Mouse (Mus musculus) olfactory bulb, adult 2 months (tissue): ENCODE results near the gene Col9a2. TPM values are rescaled to one million over a fixed set of nuclear protein-coding genes. Genes with fewer than 3 reads are reported as not detected.
A peak's percentile ranks its signal among the peaks of the same experiment; 100 is the strongest.

Source experiments
- H3K27ac ChIP-seq: fragments of 200-500 bp; 2 replicates; pipeline ENCODE4 v1.5.1; 2012; ENCODE audit warnings: low read depth, low read length; ENCODE audit not compliant: insufficient read depth
- H3K4me1 ChIP-seq: fragments of 200-500 bp; 2 replicates; pipeline ENCODE4 v1.6.1; 2012; ENCODE audit warnings: low read length; ENCODE audit not compliant: control insufficient read depth, insufficient read depth
- H3K4me3 ChIP-seq: fragments of 200-500 bp; 2 replicates; pipeline ENCODE4 v1.5.1; 2012; ENCODE audit warnings: mild to moderate bottlenecking, low read depth, low read length, moderate library complexity; ENCODE audit not compliant: insufficient read depth
- CTCF ChIP-seq: fragments of 200-500 bp; IDR thresholded peaks from 2 replicates; pipeline ENCODE4 v1.5.1; 2012; ENCODE audit warnings: low read depth, mild to moderate bottlenecking, low read length, moderate library complexity; ENCODE audit not compliant: insufficient read depth
- POLR2A ChIP-seq: fragments of 200-500 bp; IDR thresholded peaks from 2 replicates; pipeline ENCODE4 v1.6.1; 2012; ENCODE audit warnings: mild to moderate bottlenecking, low read depth, low read length, moderate library complexity; ENCODE audit not compliant: insufficient read depth
- WGBS: fragments of 180-500 bp; shearing (Covaris S2); methylation state at CpG from one replicate; pipeline ENCODE4 v1.1.7; 2018; 5-methylcytosine and 5-hydroxymethylcytosine counted together
- polyA plus RNA-seq: library from polyadenylated mRNA; stranded (reverse); fragments of >200 nt; gene quantifications from 2 replicates; pipeline ENCODE4 v1.2.4, GENCODE M21; 2012; ENCODE audit warnings: low replicate concordance; ENCODE audit not compliant: missing spikeins, insufficient read depth, insufficient read length

Gene Col9a2
- polyA plus RNA-seq, 1 experiment, result not detected

GRCm38 (mm10) chr4:121007006-121007405, 32.2 kb upstream of the Col9a2 start:
- H3K4me3 ChIP-seq, result no peak overlapping the region
- no peak for TF ChIP-seq POLR2A
- H3K4me1 ChIP-seq, result peaks cover 22% of the 10 kb centered on the region
- H3K27ac ChIP-seq, result no peak overlapping the region

- H3K4me3 ChIP-seq, result no peak overlapping the region
- H3K4me1 ChIP-seq, result peaks cover 19% of the 10 kb centered on the region
- H3K27ac ChIP-seq, result no peak overlapping the region
- 77% methylated on average over 3 of the region's 3 CpGs for WGBS
- TF ChIP-seq CTCF (no peak), POLR2A (no peak)
Measured at GRCm38 (mm10) chr4:121008071-121008745, 31.0 kb upstream of the Col9a2 start.

GRCm38 (mm10) chr4:121009151-121009550, 30.0 kb upstream of the Col9a2 start:
- 0 out of 2 replicates have a peak overlapping the region, but pooled peaks have one; percentile 30 for H3K27ac ChIP-seq
- 53% methylated on average over 5 of the region's 5 CpGs for WGBS

GRCm38 (mm10) chr4:121010770-121011549, 28.2 kb upstream of the Col9a2 start:
- H3K4me3 ChIP-seq, result no peak overlapping the region
- TF ChIP-seq CTCF (no peak), POLR2A (no peak)
- WGBS, result 81% methylated on average over 11 of the region's 11 CpGs
- no peak overlapping the region for H3K27ac ChIP-seq
- peaks cover 10% of the 10 kb centered on the region for H3K4me1 ChIP-seq

More at GRCm38 (mm10) chr4:121009151-121009550, 30.0 kb upstream of the Col9a2 start:
- peaks cover 17% of the 10 kb centered on the region for H3K4me1 ChIP-seq
- H3K4me3 ChIP-seq, result no peak overlapping the region
- TF ChIP-seq CTCF (no peak), POLR2A (no peak)

- 55% methylated on average over 10 of the region's 10 CpGs for WGBS
- Histone ChIP-seq H3K27ac (no peak overlapping the region), H3K4me3 (no peak overlapping the region), H3K4me1 (peaks cover 8% of the 10 kb centered on the region)
- no peak for TF ChIP-seq CTCF
Measured at GRCm38 (mm10) chr4:121014594-121015267, 24.5 kb upstream of the Col9a2 start.

- Histone ChIP-seq H3K27ac (no peak overlapping the region), H3K4me1 (peaks cover 5% of the 10 kb centered on the region), H3K4me3 (no peak overlapping the region)
- 35% methylated on average over 7 of the region's 7 CpGs for WGBS
- TF ChIP-seq POLR2A, result no peak
- TF ChIP-seq CTCF, result no peak
Measured at GRCm38 (mm10) chr4:121015268-121015659, 23.9 kb upstream of the Col9a2 start.

- H3K4me1 ChIP-seq, result peaks cover 9% of the 10 kb centered on the region
- H3K4me3 ChIP-seq, result peak overlapping the region; percentile 82
- peak overlapping the region; percentile 41 for H3K27ac ChIP-seq
- TF ChIP-seq CTCF (no peak), POLR2A (no peak)
- WGBS, result 2% methylated on average over 40 of the region's 40 CpGs
Measured at GRCm38 (mm10) chr4:121016021-121016898, 22.9 kb upstream of the Col9a2 start.

GRCm38 (mm10) chr4:121016928-121017657, 22.1 kb upstream of the Col9a2 start, which contains the start of gene Smap2:
Gene Smap2, minus strand, starts transcription at chr4:121017247.
- WGBS, result under 1% methylated on average over 48 of the region's 48 CpGs

More at GRCm38 (mm10) chr4:121016928-121017657, 22.1 kb upstream of the Col9a2 start, which contains the start of gene Smap2:
- Histone ChIP-seq H3K4me1 (peaks cover 13% of the 10 kb centered on the region), H3K27ac (peak within 1 kb of the TSS; percentile 41), H3K4me3 (peak within 1 kb of the TSS; percentile 82)
- peak; percentile 86 for TF ChIP-seq POLR2A
- peak; percentile 96 for TF ChIP-seq CTCF
